Mouse (Mus musculus) midbrain, embryonic 16.5 days (tissue): ENCODE data around the gene Fam57b. TPM values are rescaled to one million over a fixed set of nuclear protein-coding genes. Genes with fewer than 3 reads are reported as not detected.

ENCODE experiments used
- ATAC-seq: fragments of 200-750 bp; cut with Nextera tagmentation; 2 replicates; pipeline ENCODE4 v1.8.0; 2017; ENCODE audit warnings: moderate TSS enrichment
- H3K27ac ChIP-seq: fragments of 300-500 bp; sonication (generic); 2 replicates; pipeline ENCODE4 v1.5.1; 2014; ENCODE audit warnings: mild to moderate bottlenecking, low read length, mixed read lengths
- H3K27me3 ChIP-seq: fragments of 300-500 bp; sonication (generic); 2 replicates; pipeline ENCODE4 v1.6.1; 2014; ENCODE audit warnings: low read depth, low read length, mixed read lengths; ENCODE audit not compliant: control insufficient read depth, insufficient read depth
- H3K36me3 ChIP-seq: fragments of 300-500 bp; sonication (generic); 2 replicates; pipeline ENCODE4 v1.6.1; 2014; ENCODE audit warnings: mild to moderate bottlenecking, low read length, moderate library complexity, mixed read lengths; ENCODE audit not compliant: control insufficient read depth, insufficient read depth
- H3K4me1 ChIP-seq: fragments of 300-500 bp; sonication (generic); 2 replicates; pipeline ENCODE4 v1.6.1; 2014; ENCODE audit warnings: mild to moderate bottlenecking, low read length, mixed read lengths; ENCODE audit not compliant: control insufficient read depth, insufficient read depth
- H3K4me2 ChIP-seq: fragments of 300-500 bp; sonication (generic); 2 replicates; pipeline ENCODE4 v1.6.1; 2014; ENCODE audit warnings: mild to moderate bottlenecking, low read length, mixed read lengths
- H3K4me3 ChIP-seq: fragments of 300-500 bp; sonication (generic); 2 replicates; pipeline ENCODE4 v1.5.1; 2014; ENCODE audit warnings: low read depth, mild to moderate bottlenecking, low read length, moderate library complexity, mixed read lengths
- H3K9ac ChIP-seq: fragments of 300-500 bp; sonication (generic); 2 replicates; pipeline ENCODE4 v1.6.1; 2014; ENCODE audit warnings: low read depth, low read length, mixed read lengths
- H3K9me3 ChIP-seq: fragments of 300-500 bp; sonication (generic); replicated peaks from 2 replicates; pipeline ENCODE4 v1.6.1; 2014; ENCODE audit warnings: mild to moderate bottlenecking, low read length, mixed read lengths; ENCODE audit not compliant: control insufficient read depth, poor library complexity, severe bottlenecking
- WGBS: fragments of 180-500 bp; shearing (Covaris S2); extraction: QIAGEN DNeasy Blood & Tissue Kit; methylation state at CpG from one replicate; pipeline ENCODE4 v1.1.7; 2014; 5-methylcytosine and 5-hydroxymethylcytosine counted together
- polyA plus RNA-seq: library from polyadenylated mRNA; unstranded; fragments of >200 nt; fragmentation: Nextera tagmentation; extraction: Ambion mirVana; gene quantifications from 2 replicates; pipeline ENCODE4 v1.2.1, GENCODE M21; 2015

Gene Fam57b
- polyA plus RNA-seq, 1 experiment from 2014 or later, result 61.1 TPM

DNA sequence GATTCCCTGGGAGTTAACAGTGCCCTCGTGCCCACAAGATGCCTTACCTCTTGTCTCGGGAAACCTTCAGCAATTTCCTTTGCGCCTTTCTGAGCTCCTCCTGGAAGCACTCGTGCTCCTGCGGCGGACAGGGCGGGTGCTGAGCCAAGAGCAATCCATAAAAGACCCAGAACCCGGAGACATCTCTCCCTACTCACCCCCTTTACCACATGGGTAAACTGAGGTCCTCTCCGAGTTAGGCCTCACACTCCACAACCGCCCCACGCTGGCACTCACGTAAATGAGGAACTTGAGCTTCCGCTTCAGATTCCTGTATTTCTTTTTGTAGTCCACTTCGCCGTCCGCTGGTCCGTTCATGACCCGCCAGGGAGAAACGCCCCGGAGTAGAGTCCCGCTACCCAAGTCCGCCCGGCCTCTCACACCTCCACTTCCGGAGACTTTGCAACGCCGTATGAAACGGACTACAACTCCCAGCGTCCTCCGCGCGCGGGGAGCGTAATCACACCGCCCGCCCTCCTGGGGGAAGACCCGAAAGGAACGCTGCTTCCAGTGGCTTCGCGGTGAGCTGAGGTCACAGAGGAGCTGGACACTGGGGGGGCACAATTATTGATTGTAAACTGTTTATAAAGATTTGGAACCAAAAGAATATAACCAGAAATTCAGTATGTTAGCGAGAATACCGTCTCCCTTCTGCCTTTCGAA, 64.1 kb downstream of the Fam57b start, which contains the start of gene Hirip3:
Gene Hirip3 (plus strand): TSS at position 544 of the 702 bp plus-strand sequence.
- H3K9me3 ChIP-seq, result no peaks in the 10 kb centered on the region
- H3K9ac ChIP-seq, result peak within 1 kb of the TSS; percentile 64
- no peaks in the 10 kb centered on the region for H3K27me3 ChIP-seq
- peak within 1 kb of the TSS; percentile 93 for H3K4me2 ChIP-seq
- 3% methylated on average over 42 of the region's 42 CpGs for WGBS
- peak; percentile 91 for ATAC-seq
- peak within 1 kb of the TSS; percentile 67 for H3K4me3 ChIP-seq
- peaks cover 22% of the 10 kb centered on the region for H3K36me3 ChIP-seq
- H3K4me1 ChIP-seq, result peaks cover 21% of the 10 kb centered on the region
- H3K27ac ChIP-seq, result peak within 1 kb of the TSS; percentile 80

DNA sequence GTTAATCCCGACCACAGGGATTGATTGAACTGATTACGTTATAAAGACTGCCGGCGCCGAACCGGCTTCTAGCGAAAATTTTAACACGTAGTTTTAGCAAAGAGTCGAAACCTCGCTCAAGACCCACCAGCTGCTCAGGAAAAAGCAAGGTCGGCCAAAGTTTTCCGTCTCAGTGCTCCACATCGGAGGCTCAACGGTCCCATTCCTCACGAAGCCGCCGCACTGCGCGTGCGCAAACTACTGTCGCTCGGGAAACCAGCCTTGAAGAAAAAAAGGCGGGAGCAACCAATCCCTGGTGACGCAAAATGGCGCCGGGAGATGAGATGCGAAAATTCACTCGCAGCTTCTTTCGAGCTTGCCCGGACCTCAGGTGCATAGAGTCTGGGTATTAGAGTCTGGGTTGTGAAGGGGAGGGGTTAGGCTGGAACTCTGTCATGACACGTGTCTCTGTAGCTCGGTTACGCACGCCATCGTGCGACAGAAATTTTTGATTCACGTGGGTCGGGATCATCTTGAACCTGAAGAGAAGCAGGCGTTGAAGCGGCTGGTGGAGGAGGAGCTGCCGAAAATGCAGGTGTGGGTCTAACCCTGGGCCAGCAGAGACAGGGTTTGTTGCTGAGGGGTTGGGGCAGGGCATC, 64.8 kb downstream of the Fam57b start, which contains the start of gene Ino80e:
Gene Ino80e (minus strand): TSS at position 231 of the 638 bp plus-strand sequence.
- Histone ChIP-seq H3K9ac (peak within 1 kb of the TSS; percentile 64), H3K4me3 (peak within 1 kb of the TSS; percentile 67), H3K27ac (peak within 1 kb of the TSS; percentile 80), H3K9me3 (no peaks in the 10 kb centered on the region), H3K4me1 (peaks cover 21% of the 10 kb centered on the region), H3K36me3 (peaks cover 25% of the 10 kb centered on the region), H3K27me3 (no peaks in the 10 kb centered on the region), H3K4me2 (peak within 1 kb of the TSS; percentile 93)
- WGBS, result under 1% methylated on average over 41 of the region's 41 CpGs
- ATAC-seq, result peak; percentile 75

DNA sequence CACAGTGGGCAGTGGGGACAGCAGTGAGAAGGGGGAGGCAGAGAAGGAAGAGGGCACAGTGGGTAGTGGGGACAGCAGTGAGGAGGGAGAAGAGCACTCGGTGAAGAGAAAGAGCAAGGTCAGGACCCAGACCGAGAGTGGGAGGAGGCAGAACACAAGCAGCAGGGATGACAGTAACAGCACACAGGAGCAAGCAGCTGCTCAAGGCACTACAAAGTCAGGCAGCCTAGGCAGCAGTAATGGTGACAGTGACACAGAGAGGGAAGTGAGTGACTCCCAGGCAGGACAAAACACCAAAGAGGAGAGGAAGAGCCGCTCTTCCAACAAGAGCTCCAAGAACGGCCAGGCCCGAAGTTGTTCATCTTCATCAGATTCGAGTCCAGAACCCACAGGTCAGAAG, 66.3 kb downstream of the Fam57b start:
- no peaks in the 10 kb centered on the region for H3K9me3 ChIP-seq
- peaks cover 21% of the 10 kb centered on the region for H3K4me1 ChIP-seq
- H3K36me3 ChIP-seq, result peaks cover 33% of the 10 kb centered on the region
- ATAC-seq, result no peak
- H3K4me3 ChIP-seq, result no peak overlapping the region
- 57% methylated on average over 6 of the region's 6 CpGs for WGBS
- peak overlapping the region; percentile 93 for H3K4me2 ChIP-seq
- H3K27ac ChIP-seq, result no peak overlapping the region
- no peaks in the 10 kb centered on the region for H3K27me3 ChIP-seq
- no peak overlapping the region for H3K9ac ChIP-seq

DNA sequence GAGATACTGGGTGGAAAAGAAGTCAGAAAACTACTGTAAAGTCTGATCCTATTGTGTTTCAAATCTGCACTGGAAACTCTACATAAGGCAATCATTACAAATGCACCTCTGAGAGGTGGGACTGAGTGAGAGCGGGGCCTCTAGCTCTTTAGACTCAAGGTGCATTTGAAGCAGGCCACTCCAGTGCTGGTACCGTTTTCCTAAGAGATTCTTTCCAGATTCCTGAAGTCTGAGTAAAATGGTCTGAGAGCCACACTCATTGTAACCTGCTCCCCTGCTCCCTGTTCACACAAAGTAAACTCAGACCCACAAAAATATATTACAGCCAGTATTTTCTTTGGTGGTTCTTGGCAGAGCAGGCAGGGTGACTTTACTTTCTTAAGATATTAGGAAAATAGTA, 70.1 kb downstream of the Fam57b start:
- H3K27me3 ChIP-seq, result no peaks in the 10 kb centered on the region
- H3K4me2 ChIP-seq, result no peak overlapping the region
- no peak overlapping the region for H3K9ac ChIP-seq
- H3K27ac ChIP-seq, result no peak overlapping the region
- no peaks in the 10 kb centered on the region for H3K9me3 ChIP-seq
- ATAC-seq, result no peak
- peaks cover 12% of the 10 kb centered on the region for H3K4me1 ChIP-seq
- H3K4me3 ChIP-seq, result no peak overlapping the region
- WGBS, result 88% methylated on average over 2 of the region's 2 CpGs
- peaks cover 66% of the 10 kb centered on the region for H3K36me3 ChIP-seq

DNA sequence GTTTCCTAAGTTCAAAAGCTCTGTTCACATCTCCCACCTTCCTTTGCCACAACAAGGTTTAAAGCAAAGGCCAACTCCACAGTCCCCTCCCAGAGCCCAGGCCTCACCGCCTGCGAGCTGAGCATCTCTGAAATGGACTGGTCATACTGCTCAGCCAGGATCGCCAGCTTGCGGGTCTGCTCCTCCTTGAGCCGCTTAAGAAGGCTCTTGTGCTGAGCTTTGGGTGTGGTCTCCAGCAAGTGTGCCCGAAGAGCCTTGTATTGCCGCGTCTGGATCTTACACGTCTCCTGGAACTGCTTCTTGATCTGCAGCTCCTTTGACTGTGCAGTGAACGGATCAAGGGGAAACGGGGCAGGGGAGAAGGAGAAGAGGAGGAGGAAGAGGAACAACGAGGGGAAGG, 70.5 kb downstream of the Fam57b start:
- no peak overlapping the region for H3K9ac ChIP-seq
- peaks cover 69% of the 10 kb centered on the region for H3K36me3 ChIP-seq
- no peak overlapping the region for H3K4me3 ChIP-seq
- H3K27me3 ChIP-seq, result no peaks in the 10 kb centered on the region
- H3K4me1 ChIP-seq, result peaks cover 9% of the 10 kb centered on the region
- 82% methylated on average over 12 of the region's 12 CpGs for WGBS
- no peaks in the 10 kb centered on the region for H3K9me3 ChIP-seq
- no peak for ATAC-seq
- H3K27ac ChIP-seq, result no peak overlapping the region
- no peak overlapping the region for H3K4me2 ChIP-seq

DNA sequence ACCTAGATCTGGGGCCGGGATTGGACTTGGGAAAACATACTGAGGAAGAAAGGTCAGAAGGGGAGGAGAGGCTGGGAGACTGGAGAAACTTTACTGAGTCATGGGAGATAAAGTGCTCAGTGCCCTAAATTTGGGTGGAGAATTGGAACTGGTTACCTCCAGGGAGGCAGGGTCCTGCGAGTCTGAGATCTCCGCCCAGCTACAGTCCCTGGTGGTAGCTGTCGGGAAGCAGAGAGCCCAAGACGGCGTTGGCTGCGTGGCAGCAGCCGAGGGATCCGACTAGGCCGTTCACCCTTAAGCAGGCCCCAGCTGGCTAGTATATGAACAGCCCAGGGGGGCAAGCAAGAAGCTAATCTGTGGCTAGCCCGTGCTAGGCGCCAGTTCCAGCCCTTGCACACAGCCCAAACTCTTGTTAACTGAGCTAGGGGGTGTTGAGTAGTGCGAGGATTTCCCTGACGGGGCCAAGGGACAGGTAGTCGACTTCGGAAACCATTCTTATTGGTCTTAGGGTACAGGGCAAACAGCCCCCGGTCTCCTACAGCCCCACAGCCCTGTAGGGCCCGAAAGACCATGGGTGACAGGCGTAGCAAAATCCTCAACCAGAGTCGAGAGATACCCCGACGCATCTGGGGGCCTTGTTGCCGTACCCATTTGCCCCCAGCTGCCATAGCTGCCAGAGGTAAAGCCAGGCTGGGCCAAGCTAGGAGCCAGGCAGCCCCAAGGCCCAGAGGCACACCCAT, 72.5 kb downstream of the Fam57b start:
- Histone ChIP-seq H3K9ac (no peak overlapping the region), H3K4me1 (no peaks in the 10 kb centered on the region), H3K4me2 (no peak overlapping the region), H3K36me3 (peaks cover 78% of the 10 kb centered on the region), H3K27me3 (no peaks in the 10 kb centered on the region), H3K9me3 (no peaks in the 10 kb centered on the region), H3K4me3 (no peak overlapping the region), H3K27ac (no peak overlapping the region)
- WGBS, result 90% methylated on average over 23 of the region's 23 CpGs
- ATAC-seq, result no peak

DNA sequence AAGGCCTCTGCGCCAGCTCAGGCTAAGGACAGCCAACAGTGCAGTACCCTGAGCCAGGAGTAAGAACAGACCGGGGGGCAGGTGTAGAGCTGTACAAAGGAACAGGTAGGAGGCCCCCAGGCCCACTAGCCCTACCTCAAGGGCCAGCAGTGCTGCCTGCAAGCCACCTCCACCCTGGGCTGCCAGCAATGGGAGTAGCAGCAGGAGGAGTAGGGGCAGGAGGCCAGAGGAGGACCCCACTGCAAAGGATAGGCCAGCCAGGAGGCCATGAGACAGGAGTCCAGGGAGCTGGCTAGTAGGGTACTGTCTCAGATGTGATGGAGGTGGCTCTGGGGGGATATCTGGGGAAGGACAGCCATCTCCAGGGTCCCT, 73.0 kb downstream of the Fam57b start:
- Histone ChIP-seq H3K9ac (no peak overlapping the region), H3K9me3 (no peaks in the 10 kb centered on the region), H3K4me3 (no peak overlapping the region), H3K27me3 (no peaks in the 10 kb centered on the region), H3K27ac (no peak overlapping the region), H3K36me3 (peaks cover 80% of the 10 kb centered on the region), H3K4me2 (no peak overlapping the region), H3K4me1 (no peaks in the 10 kb centered on the region)
- 92% methylated on average over 2 of the region's 2 CpGs for WGBS
- ATAC-seq, result 0 out of 2 replicates have a peak, but pooled peaks have one; percentile 11

DNA sequence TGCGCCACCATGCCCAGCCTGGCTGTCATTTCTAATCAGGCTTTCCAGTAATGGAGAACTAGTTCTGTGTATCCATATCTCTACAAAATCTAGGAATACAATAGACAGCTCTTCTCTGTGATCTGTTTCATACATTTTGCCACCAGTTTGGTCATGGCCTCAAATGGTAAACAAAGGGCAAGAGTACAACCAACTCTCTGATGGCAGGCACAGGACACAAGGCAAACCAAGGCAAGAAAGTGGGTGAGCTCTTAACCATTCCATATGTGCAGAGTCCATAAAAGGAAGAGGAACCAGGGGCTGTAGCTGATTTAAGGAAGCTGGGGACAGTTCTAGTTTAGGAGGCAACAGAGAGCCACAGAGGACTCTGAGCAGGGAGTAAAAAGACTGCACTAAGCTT, 79.8 kb downstream of the Fam57b start:
- H3K4me3 ChIP-seq, result no peak overlapping the region
- no peak overlapping the region for H3K9ac ChIP-seq
- ATAC-seq, result no peak
- H3K4me1 ChIP-seq, result peaks cover 19% of the 10 kb centered on the region
- H3K36me3 ChIP-seq, result peaks cover 58% of the 10 kb centered on the region
- no peaks in the 10 kb centered on the region for H3K9me3 ChIP-seq
- WGBS, result 96% methylated on average over 1 of the region's 1 CpGs
- no peaks in the 10 kb centered on the region for H3K27me3 ChIP-seq
- no peak overlapping the region for H3K4me2 ChIP-seq
- H3K27ac ChIP-seq, result no peak overlapping the region
